Mouse (Mus musculus) C2C12 (cell line): ENCODE data around the gene Slc4a8. TPM values are rescaled to one million over a fixed set of nuclear protein-coding genes. Genes with fewer than 3 reads are reported as not detected.
A peak's percentile ranks its signal among the peaks of the same experiment; 100 is the strongest.

Source experiments
- H3K27me3 ChIP-seq: one replicate; pipeline ENCODE4 v1.6.1; 2011; ENCODE audit not compliant: control insufficient read depth, insufficient read depth, insufficient read length
- H3K36me3 ChIP-seq: one replicate; pipeline ENCODE4 v1.6.1; 2011; ENCODE audit not compliant: control insufficient read depth, insufficient read depth
- H3K4me3 ChIP-seq: one replicate; pipeline ENCODE4 v1.5.1; 2011; ENCODE audit warnings: mild to moderate bottlenecking, control low read depth; ENCODE audit not compliant: poor library complexity, insufficient read depth, severe bottlenecking
- H3K79me2 ChIP-seq: one replicate; pipeline ENCODE4 v1.6.1; 2011; ENCODE audit not compliant: control insufficient read depth, insufficient read depth
- H3K79me3 ChIP-seq: one replicate; pipeline ENCODE4 v1.6.1; 2011; ENCODE audit warnings: low read depth, control low read depth
- H3ac ChIP-seq: one replicate; pipeline ENCODE3; 2011; ENCODE audit warnings: low read depth; ENCODE audit not compliant: control insufficient read depth, insufficient read length
- CEBPB ChIP-seq: IDR thresholded peaks from one replicate; pipeline ENCODE4 v1.6.1; 2011; ENCODE audit warnings: low read depth, mild to moderate bottlenecking, control low read depth, moderate library complexity
- CTCF ChIP-seq: IDR thresholded peaks from one replicate; pipeline ENCODE4 v1.5.1; 2011; ENCODE audit not compliant: control insufficient read depth, insufficient read depth, insufficient read length
- FOSL1 ChIP-seq: IDR thresholded peaks from one replicate; pipeline ENCODE4 v1.8.0; 2011; ENCODE audit warnings: mild to moderate bottlenecking, low read length; ENCODE audit not compliant: poor library complexity, insufficient read depth, severe bottlenecking
- MAX ChIP-seq: IDR thresholded peaks from one replicate; pipeline ENCODE4 v1.6.1; 2011; ENCODE audit warnings: mild to moderate bottlenecking, control low read depth
- MYOD1 ChIP-seq: IDR thresholded peaks from one replicate; pipeline ENCODE4 v1.6.1; 2011; ENCODE audit warnings: low read depth; ENCODE audit not compliant: control insufficient read depth, insufficient read length
- MYOG ChIP-seq: IDR thresholded peaks from one replicate; pipeline ENCODE4 v1.6.1; 2011; ENCODE audit not compliant: control insufficient read depth, insufficient read length; ENCODE audit errors: extremely low read depth
- USF1 ChIP-seq: IDR thresholded peaks from one replicate; pipeline ENCODE4 v1.6.1; 2011; ENCODE audit warnings: low read depth, mild to moderate bottlenecking, control low read depth, moderate library complexity
- polyA plus RNA-seq: library from polyadenylated mRNA; unstranded; fragments of >200 nt; fragmentation: generic; extraction: Trizol; gene quantifications from one replicate; pipeline ENCODE4 v1.2.1, GENCODE M21; 2012; ENCODE audit warnings: missing spikeins

The Slc4a8 gene
- polyA plus RNA-seq, 1 experiment, result 11.9 TPM

- H3K79me2 ChIP-seq, result no peaks in the 10 kb centered on the region
- no peak overlapping the region for H3ac ChIP-seq
- no peaks in the 10 kb centered on the region for H3K27me3 ChIP-seq
- TF ChIP-seq MAX (no peak), MYOD1 (no peak), CEBPB (no peak), FOSL1 (no peak), CTCF (no peak), USF1 (no peak), MYOG (no peak)
- H3K36me3 ChIP-seq, result no peaks in the 10 kb centered on the region
- H3K4me3 ChIP-seq, result no peak overlapping the region
- H3K79me3 ChIP-seq, result no peaks in the 10 kb centered on the region
These were observed 8.5 kb upstream of the Slc4a8 start for GRCm38 (mm10) chr15:100753045-100753444.

GRCm38 (mm10) chr15:100754041-100754440 is 7.5 kb upstream of the Slc4a8 start:
- no peak overlapping the region for H3ac ChIP-seq
- TF ChIP-seq MYOD1, result no peak
- TF ChIP-seq CEBPB, result no peak
- TF ChIP-seq MAX, result no peak
- no peak for TF ChIP-seq USF1
- no peak for TF ChIP-seq CTCF
- no peak for TF ChIP-seq MYOG
- no peak for TF ChIP-seq FOSL1
- H3K79me2 ChIP-seq, result no peaks in the 10 kb centered on the region
- H3K27me3 ChIP-seq, result no peaks in the 10 kb centered on the region
- no peak overlapping the region for H3K4me3 ChIP-seq
- no peaks in the 10 kb centered on the region for H3K79me3 ChIP-seq
- H3K36me3 ChIP-seq, result no peaks in the 10 kb centered on the region

GRCm38 (mm10) chr15:100754805-100755497 is 6.6 kb upstream of the Slc4a8 start:
- Histone ChIP-seq H3K4me3 (no peak overlapping the region), H3K79me2 (no peaks in the 10 kb centered on the region), H3K36me3 (no peaks in the 10 kb centered on the region), H3K79me3 (no peaks in the 10 kb centered on the region), H3K27me3 (no peaks in the 10 kb centered on the region), H3ac (no peak overlapping the region)
- TF ChIP-seq CEBPB (no peak), CTCF (peak; percentile 83), MYOD1 (no peak), MYOG (no peak), MAX (no peak)

GRCm38 (mm10) chr15:100755498-100755859 is 6.1 kb upstream of the Slc4a8 start:
- H3K27me3 ChIP-seq, result no peaks in the 10 kb centered on the region
- TF ChIP-seq USF1, result no peak
- no peak for TF ChIP-seq MYOD1
- no peak for TF ChIP-seq MAX
- TF ChIP-seq MYOG, result no peak
- no peak for TF ChIP-seq CTCF
- TF ChIP-seq FOSL1, result no peak
- TF ChIP-seq CEBPB, result no peak
- H3K79me2 ChIP-seq, result no peaks in the 10 kb centered on the region
- H3K4me3 ChIP-seq, result no peak overlapping the region
- no peak overlapping the region for H3ac ChIP-seq
- no peaks in the 10 kb centered on the region for H3K79me3 ChIP-seq
- no peaks in the 10 kb centered on the region for H3K36me3 ChIP-seq

GRCm38 (mm10) chr15:100755881-100756624 is 5.5 kb upstream of the Slc4a8 start:
- no peak for TF ChIP-seq USF1
- TF ChIP-seq CEBPB, result no peak
- TF ChIP-seq FOSL1, result no peak
- TF ChIP-seq MYOD1, result no peak
- no peak for TF ChIP-seq MAX
- no peak for TF ChIP-seq MYOG
- no peak for TF ChIP-seq CTCF
- Histone ChIP-seq H3K4me3 (no peak overlapping the region), H3K79me3 (no peaks in the 10 kb centered on the region), H3ac (no peak overlapping the region), H3K36me3 (no peaks in the 10 kb centered on the region), H3K79me2 (no peaks in the 10 kb centered on the region), H3K27me3 (no peaks in the 10 kb centered on the region)
